Mouse (Mus musculus): Measurements from ENCODE around the gene Cd160. TPM values are rescaled to one million over a fixed set of nuclear protein-coding genes. Genes with fewer than 3 reads are reported as not detected.

Gene Cd160
- polyA plus RNA-seq, 1 experiment from 2014 or later = 0.13 TPM

DNA sequence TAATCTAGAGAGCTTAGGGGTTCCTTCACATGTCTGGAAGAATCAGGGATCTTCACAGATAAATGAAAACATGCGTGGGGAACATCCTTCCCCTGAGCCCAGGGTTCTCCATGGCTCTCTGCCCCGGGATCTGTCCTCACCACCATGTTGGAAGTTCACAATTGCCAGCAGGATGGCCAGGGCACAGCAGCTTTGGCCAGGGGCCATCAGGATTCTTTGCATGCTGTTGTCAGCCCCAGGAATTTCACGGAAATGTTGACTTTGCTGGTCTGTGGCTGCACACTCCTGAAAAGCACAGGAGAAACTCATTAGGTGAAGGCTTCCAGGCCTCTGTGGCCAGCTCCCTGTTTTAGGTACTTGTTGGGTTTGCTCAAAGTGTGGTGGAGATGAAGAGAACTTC is 20.5 kb downstream of the Cd160 start:
- ATAC-seq (ENCODE audit: insufficient number of reproducible peaks, insufficient read depth, low FRiP score, low TSS enrichment, low read depth) = no peak
- Histone ChIP-seq H3K4me1 (peaks cover 16% of the 10 kb centered on the region), H3K4me3 (no peak overlapping the region), H3K36me3 (0 out of 2 replicates have a peak, but pooled peaks cover 9% of the 10 kb centered on the region), H3K4me2 (no peak overlapping the region), H3K27ac (no peak overlapping the region), H3K9me3 (no peaks in the 10 kb centered on the region), H3K27me3 (no peaks in the 10 kb centered on the region), H3K9ac (no peak overlapping the region)
- WGBS = 64% methylated on average over 3 of the region's 3 CpGs

DNA sequence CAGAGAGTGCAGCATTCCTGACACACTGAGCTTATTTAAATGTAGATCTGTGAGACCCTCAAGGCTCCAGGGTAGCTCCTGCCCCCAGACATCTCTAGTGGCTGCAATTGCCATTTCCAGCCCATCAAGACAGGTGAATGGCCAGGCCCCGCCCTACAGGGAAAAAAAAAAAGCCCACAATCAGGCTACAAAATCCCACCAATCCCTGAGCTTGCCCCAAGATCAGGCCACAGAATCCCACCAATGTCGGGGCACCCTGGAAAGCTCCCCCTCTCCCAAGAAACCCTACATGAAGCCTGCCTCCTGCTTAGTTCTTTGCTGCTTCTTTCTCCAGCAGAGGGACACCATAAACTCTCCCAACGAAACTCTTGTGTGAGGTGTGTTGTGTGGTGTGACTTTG is 21.0 kb downstream of the Cd160 start:
- H3K4me2 ChIP-seq = no peak overlapping the region
- no peak for ATAC-seq (ENCODE audit: insufficient number of reproducible peaks, insufficient read depth, low FRiP score, low TSS enrichment, low read depth)
- H3K27ac ChIP-seq = no peak overlapping the region
- peaks cover 11% of the 10 kb centered on the region for H3K4me1 ChIP-seq
- H3K9me3 ChIP-seq = no peaks in the 10 kb centered on the region
- no peak overlapping the region for H3K9ac ChIP-seq
- H3K27me3 ChIP-seq = no peaks in the 10 kb centered on the region
- no peak overlapping the region for H3K4me3 ChIP-seq
- WGBS = 79% methylated on average over 3 of the region's 3 CpGs
- H3K36me3 ChIP-seq = 0 out of 2 replicates have a peak, but pooled peaks cover 9% of the 10 kb centered on the region

DNA sequence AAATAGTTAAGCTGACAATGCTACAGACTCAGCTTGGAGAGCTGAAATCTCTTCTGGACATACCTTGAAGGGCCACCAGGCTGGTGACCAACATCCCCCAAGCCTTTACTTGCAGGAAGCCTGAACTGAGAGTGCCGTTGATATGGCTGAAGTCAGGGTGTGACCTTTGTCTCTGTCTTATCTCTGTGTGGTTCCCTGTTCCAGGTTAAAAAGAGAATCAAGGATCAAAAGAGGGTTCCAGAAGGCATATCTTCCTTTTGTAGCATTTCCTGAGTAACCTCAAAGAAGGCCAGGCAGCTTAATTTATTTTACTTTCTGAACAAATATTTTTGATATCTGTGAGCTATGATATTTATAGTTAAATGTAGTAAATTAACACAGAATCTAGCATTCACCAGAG is 26.9 kb downstream of the Cd160 start:
- no peaks in the 10 kb centered on the region for H3K9me3 ChIP-seq
- 0 out of 2 replicates have a peak, but pooled peaks cover 9% of the 10 kb centered on the region for H3K36me3 ChIP-seq
- ATAC-seq (ENCODE audit: insufficient number of reproducible peaks, insufficient read depth, low FRiP score, low TSS enrichment, low read depth) = no peak
- H3K4me2 ChIP-seq = no peak overlapping the region
- no peak overlapping the region for H3K4me3 ChIP-seq
- no peak overlapping the region for H3K27ac ChIP-seq
- 82% methylated on average over 1 of the region's 1 CpGs for WGBS
- no peaks in the 10 kb centered on the region for H3K27me3 ChIP-seq
- H3K4me1 ChIP-seq = no peaks in the 10 kb centered on the region
- H3K9ac ChIP-seq = no peak overlapping the region

DNA sequence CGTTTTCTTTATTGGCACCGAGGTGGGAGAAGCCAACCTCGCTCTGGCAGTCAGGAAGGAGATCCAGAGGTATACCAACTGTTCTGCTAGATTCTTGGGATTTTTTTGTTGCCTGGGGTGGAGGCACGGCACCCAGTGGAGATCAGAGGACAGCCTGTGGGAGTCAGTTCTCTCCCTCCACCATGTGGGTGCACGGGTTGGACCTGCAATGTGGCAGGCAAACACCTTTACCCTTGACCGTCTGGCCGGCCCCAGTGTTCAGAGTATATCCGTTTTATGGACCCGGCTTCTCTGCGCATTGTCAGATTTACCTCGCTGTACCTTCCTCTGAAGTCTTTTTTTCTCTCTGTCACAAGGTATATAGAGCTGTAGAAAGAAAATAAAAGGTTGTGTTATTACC is 28.9 kb downstream of the Cd160 start:
- Histone ChIP-seq H3K27ac (no peak overlapping the region), H3K9me3 (no peaks in the 10 kb centered on the region), H3K27me3 (no peaks in the 10 kb centered on the region), H3K4me2 (no peak overlapping the region), H3K9ac (no peak overlapping the region), H3K4me3 (no peak overlapping the region), H3K36me3 (peaks cover 6% of the 10 kb centered on the region), H3K4me1 (no peaks in the 10 kb centered on the region)
- ATAC-seq (ENCODE audit: insufficient number of reproducible peaks, insufficient read depth, low FRiP score, low TSS enrichment, low read depth) = no peak
- WGBS = 83% methylated on average over 11 of the region's 11 CpGs

DNA sequence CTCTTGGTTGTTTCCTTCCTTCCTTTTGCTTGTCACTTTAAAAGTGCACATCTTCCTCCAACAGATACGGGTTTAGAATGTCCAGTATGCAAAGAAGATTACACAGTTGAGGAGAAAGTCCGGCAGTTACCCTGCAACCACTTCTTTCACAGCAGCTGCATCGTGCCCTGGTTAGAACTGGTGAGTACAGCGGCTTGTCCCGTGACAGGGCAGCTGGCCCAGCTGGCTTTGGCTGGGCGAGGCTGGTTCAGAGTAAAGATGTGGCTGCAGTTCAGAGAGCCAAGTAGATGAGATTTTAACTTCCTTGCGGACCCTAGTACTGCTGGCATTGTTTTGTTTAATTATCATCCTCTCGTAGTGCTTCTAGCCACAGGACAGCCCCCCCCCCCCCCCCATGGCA is 40.6 kb downstream of the Cd160 start:
- Histone ChIP-seq H3K27ac (no peak overlapping the region), H3K36me3 (peaks cover 66% of the 10 kb centered on the region), H3K9ac (no peak overlapping the region), H3K4me2 (no peak overlapping the region), H3K9me3 (no peaks in the 10 kb centered on the region), H3K4me3 (no peak overlapping the region), H3K4me1 (no peaks in the 10 kb centered on the region), H3K27me3 (no peaks in the 10 kb centered on the region)
- no peak for ATAC-seq (ENCODE audit: insufficient number of reproducible peaks, insufficient read depth, low FRiP score, low TSS enrichment, low read depth)
- 84% methylated on average over 8 of the region's 8 CpGs for WGBS

DNA sequence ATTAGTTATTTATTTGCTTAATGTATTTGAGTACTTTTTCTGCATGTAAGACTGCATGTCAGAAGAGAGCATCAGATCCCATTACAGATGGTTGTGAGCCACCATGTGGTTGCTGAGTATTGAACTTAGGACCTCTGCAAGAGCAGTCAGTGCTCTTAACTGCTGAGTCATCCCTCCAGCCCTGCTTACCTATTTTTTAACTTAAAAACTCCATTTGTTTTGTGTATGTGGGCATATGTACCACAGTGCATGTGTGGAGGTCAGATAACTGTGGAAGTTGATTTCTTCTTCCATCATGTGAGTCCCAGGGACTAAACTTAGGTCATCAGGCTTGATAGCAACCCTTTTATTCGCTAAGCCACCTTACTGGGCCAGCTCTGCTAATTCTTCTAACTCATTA is 41.4 kb downstream of the Cd160 start:
- Histone ChIP-seq H3K4me3 (no peak overlapping the region), H3K9ac (no peak overlapping the region), H3K9me3 (no peaks in the 10 kb centered on the region), H3K4me2 (no peak overlapping the region), H3K27me3 (no peaks in the 10 kb centered on the region), H3K4me1 (no peaks in the 10 kb centered on the region), H3K27ac (no peak overlapping the region), H3K36me3 (peaks cover 66% of the 10 kb centered on the region)
- ATAC-seq (ENCODE audit: insufficient number of reproducible peaks, insufficient read depth, low FRiP score, low TSS enrichment, low read depth) = no peak
- WGBS = 98% methylated on average over 1 of the region's 1 CpGs

DNA sequence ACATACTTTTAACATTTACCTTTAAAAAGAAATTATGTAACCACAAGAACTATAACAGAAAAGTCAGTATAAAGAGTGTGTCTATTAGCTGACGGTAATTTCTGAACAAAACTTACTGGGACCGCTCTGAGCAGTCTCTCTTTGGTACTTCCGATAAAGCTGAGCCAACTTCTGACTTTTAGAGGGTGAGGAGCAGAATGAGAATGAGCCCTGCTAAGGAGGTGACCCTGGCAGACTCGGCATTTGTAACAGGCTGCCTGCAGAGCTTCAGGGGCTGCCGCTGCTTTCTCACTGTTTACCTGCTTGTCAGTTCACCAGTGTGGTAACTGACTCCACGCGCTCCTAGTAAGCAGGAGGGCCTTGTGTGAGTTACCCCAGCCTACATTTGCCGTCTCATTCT is 46.9 kb downstream of the Cd160 start:
- WGBS = 83% methylated on average over 8 of the region's 8 CpGs
- Histone ChIP-seq H3K27ac (no peak overlapping the region), H3K36me3 (peaks cover 29% of the 10 kb centered on the region), H3K9me3 (no peaks in the 10 kb centered on the region), H3K9ac (no peak overlapping the region), H3K27me3 (no peaks in the 10 kb centered on the region), H3K4me1 (no peaks in the 10 kb centered on the region), H3K4me3 (no peak overlapping the region), H3K4me2 (no peak overlapping the region)
- ATAC-seq (ENCODE audit: insufficient number of reproducible peaks, insufficient read depth, low FRiP score, low TSS enrichment, low read depth) = no peak

DNA sequence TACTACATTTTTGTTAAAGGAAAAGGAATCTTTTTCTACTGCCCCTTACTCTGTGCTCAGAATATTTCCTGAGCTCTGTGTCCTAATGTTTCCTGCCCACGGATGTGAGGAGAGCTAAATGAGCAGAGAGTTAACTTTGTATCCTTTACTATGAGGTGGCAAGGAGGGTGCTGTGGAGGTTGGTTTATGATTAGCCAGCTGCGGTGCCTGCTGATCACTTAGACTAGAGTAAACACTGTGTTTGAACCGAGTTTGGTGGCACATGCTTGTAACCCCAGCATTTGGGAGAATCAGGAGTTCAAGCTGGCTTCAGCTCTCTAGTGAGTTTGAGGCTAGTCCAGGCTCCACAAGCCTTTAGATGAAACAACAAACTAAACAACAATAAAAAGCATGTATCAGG is 52.0 kb downstream of the Cd160 start:
- 86% methylated on average over 3 of the region's 3 CpGs for WGBS
- no peak for ATAC-seq (ENCODE audit: insufficient number of reproducible peaks, insufficient read depth, low FRiP score, low TSS enrichment, low read depth)
- Histone ChIP-seq H3K4me1 (no peaks in the 10 kb centered on the region), H3K9ac (no peak overlapping the region), H3K4me3 (no peak overlapping the region), H3K27me3 (no peaks in the 10 kb centered on the region), H3K4me2 (no peak overlapping the region), H3K9me3 (no peaks in the 10 kb centered on the region), H3K36me3 (peaks cover 9% of the 10 kb centered on the region; the same call in 1 of the 2 replicates), H3K27ac (no peak overlapping the region)

DNA sequence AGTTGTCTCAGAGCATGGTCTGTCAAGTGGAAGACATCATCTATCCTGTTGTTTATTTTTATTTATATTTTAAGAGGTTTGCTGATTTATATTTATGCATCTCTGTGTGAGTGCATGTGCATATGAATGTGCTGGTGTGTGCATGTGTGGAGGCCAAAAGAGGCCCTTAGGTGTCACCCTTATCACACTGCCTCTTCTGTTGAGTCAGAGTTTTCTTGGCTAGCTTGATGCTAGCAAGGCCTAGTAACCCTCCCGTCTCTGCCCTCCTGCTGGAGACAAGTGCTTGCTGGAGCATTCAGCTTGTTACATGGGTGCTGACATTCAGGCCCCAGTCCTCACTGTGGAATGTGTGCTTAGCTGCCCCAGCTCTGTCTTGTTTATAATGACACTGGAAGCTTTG is 56.2 kb downstream of the Cd160 start:
- 54% methylated on average over 1 of the region's 1 CpGs for WGBS
- no peaks in the 10 kb centered on the region for H3K9me3 ChIP-seq
- H3K27ac ChIP-seq = no peak overlapping the region
- H3K4me1 ChIP-seq = no peaks in the 10 kb centered on the region
- no peaks in the 10 kb centered on the region for H3K27me3 ChIP-seq
- no peak overlapping the region for H3K4me3 ChIP-seq
- ATAC-seq (ENCODE audit: insufficient number of reproducible peaks, insufficient read depth, low FRiP score, low TSS enrichment, low read depth) = no peak
- no peak overlapping the region for H3K4me2 ChIP-seq
- H3K36me3 ChIP-seq = peaks cover 9% of the 10 kb centered on the region; the same call in 1 of the 2 replicates
- no peak overlapping the region for H3K9ac ChIP-seq

DNA sequence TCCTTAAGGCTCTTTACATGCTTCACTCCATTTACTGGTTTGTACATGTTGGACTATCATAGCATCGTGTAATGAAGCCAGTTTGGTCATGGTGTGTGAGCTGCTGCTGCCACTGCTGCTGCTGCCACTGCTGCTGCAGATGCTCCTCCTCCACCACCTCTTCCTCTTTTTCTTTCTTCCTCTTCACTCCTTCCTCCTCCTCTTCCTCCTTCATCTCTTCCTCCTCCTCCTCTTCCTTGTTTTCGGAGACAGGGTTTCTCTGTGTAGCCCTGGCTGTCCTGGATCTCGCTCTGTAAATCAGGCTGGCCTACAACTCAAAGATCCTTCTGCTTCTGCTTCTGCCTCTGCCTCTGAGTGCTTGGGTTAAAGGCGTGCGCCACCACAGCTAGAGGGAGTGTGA is 59.2 kb downstream of the Cd160 start:
- H3K27me3 ChIP-seq = no peaks in the 10 kb centered on the region
- no peak for ATAC-seq (ENCODE audit: insufficient number of reproducible peaks, insufficient read depth, low FRiP score, low TSS enrichment, low read depth)
- H3K4me2 ChIP-seq = no peak overlapping the region
- peaks cover 5% of the 10 kb centered on the region; the same call in 1 of the 2 replicates for H3K36me3 ChIP-seq
- no peak overlapping the region for H3K4me3 ChIP-seq
- WGBS = 86% methylated on average over 5 of the region's 5 CpGs
- no peak overlapping the region for H3K9ac ChIP-seq
- H3K9me3 ChIP-seq = no peaks in the 10 kb centered on the region
- H3K27ac ChIP-seq = no peak overlapping the region
- H3K4me1 ChIP-seq = no peaks in the 10 kb centered on the region

DNA sequence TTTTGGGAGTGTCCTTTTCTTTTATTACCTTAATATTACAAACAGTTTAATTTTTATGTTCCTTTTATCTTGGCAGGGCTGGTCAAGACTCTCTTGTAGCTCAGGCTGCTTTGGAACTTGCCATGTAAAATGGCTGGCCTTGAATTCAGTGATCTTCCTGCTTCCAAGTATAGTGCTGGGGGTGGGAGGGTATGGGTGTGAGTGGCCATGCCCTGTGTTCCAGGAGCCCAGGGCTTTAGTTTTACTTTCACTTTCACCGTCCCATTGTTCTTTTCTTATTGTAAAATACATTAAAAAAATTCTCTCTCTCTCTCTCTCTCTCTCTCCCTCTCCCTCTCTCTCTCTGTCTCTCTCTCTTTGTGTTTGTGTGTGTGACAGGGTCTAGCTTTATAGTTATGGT is 64.6 kb downstream of the Cd160 start:
- H3K36me3 ChIP-seq = peaks cover 9% of the 10 kb centered on the region; the same call in 1 of the 2 replicates
- no peak overlapping the region for H3K4me2 ChIP-seq
- ATAC-seq (ENCODE audit: insufficient number of reproducible peaks, insufficient read depth, low FRiP score, low TSS enrichment, low read depth) = no peak
- no peak overlapping the region for H3K4me3 ChIP-seq
- H3K4me1 ChIP-seq = no peaks in the 10 kb centered on the region
- 85% methylated on average over 1 of the region's 1 CpGs for whole genome bisulfite sequencing
- H3K9me3 ChIP-seq = no peaks in the 10 kb centered on the region
- H3K27me3 ChIP-seq = no peaks in the 10 kb centered on the region
- no peak overlapping the region for H3K27ac ChIP-seq
- H3K9ac ChIP-seq = no peak overlapping the region

DNA sequence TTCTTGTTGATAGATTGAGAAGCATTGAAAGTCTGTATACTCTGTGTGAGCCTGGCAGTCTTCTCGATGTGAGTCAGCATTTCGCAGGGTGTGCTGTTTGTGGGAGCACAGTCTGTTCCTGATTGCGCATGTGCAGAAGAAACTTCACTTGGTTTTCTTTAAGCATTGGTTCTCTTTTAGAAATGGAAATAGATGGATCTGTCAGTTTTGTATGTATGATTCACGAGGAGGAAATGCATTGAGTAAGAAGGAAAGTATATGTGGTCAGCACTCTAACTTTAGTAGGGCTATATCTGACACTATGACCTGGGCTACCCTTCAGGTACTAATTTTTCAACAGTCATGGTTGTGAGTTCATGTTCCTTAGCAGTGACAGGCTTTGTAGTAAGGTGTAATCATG is 69.5 kb downstream of the Cd160 start:
- Histone ChIP-seq H3K4me1 (no peaks in the 10 kb centered on the region), H3K4me3 (no peak overlapping the region), H3K27me3 (no peaks in the 10 kb centered on the region), H3K9me3 (no peaks in the 10 kb centered on the region), H3K9ac (no peak overlapping the region), H3K36me3 (peaks cover 14% of the 10 kb centered on the region), H3K4me2 (no peak overlapping the region), H3K27ac (no peak overlapping the region)
- WGBS = 95% methylated on average over 4 of the region's 4 CpGs
- ATAC-seq (ENCODE audit: insufficient number of reproducible peaks, insufficient read depth, low FRiP score, low TSS enrichment, low read depth) = no peak

DNA sequence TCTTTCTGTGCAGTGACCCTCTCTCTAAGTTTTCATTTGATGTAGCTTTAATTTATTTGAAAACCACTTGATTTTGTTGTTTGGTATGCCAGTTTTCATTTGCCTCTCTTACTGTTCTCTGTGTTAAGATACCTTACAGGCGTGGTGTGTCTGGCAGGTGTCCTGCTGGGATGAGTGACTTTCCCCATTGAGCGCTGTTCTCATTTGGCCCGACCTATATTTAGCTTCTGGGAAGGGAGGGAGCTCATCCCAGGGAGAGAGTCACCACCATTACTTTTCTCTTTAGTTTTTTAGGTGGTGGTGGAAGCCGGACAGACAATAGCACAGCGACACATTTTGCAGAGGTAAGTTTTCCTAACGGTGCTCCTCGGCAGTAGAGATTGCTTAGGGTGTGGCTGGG is 71.5 kb downstream of the Cd160 start:
- Histone ChIP-seq H3K27ac (no peak overlapping the region), H3K9me3 (no peaks in the 10 kb centered on the region), H3K36me3 (peaks cover 14% of the 10 kb centered on the region), H3K4me1 (no peaks in the 10 kb centered on the region), H3K4me3 (no peak overlapping the region), H3K9ac (no peak overlapping the region), H3K4me2 (no peak overlapping the region), H3K27me3 (no peaks in the 10 kb centered on the region)
- 71% methylated on average over 7 of the region's 7 CpGs for whole genome bisulfite sequencing
- ATAC-seq (ENCODE audit: insufficient number of reproducible peaks, insufficient read depth, low FRiP score, low TSS enrichment, low read depth) = no peak

Measured in embryonic facial prominence, embryonic 13.5 days (tissue).